Mouse (Mus musculus) right cerebral cortex, postnatal 36 days (tissue): Measurements from ENCODE around the gene Teddm2.
"Not testable (repeated sequence)": the region's sequence is repeated elsewhere in the genome, so short reads cannot be mapped to it uniquely, and the experiment has no call there.

Experiments
- DNase-seq, 2 experiments: peaks; one replicate each; pipeline ENCODE4 v3.0.0; 2022; ENCODE audit warnings: low spot score in 2 of 2, mixed read lengths in 1 of 2

Teddm2 gene

GRCm38 (mm10) chr1:153904236-153904635, 4.2 kb upstream of the Teddm2 start:
- DNase-seq: no peak

- DNase-seq: no peak
Observed at GRCm38 (mm10) chr1:153903006-153903405, 3.0 kb upstream of the Teddm2 start.

GRCm38 (mm10) chr1:153900860-153901730, 1.1 kb upstream of the Teddm2 start:
- DNase-seq: no peak

GRCm38 (mm10) chr1:153900381-153900780, 353 bp upstream of the Teddm2 start:
- DNase-seq: peak in 1 of 2 experiments; percentile 43

- DNase-seq: no peak
Observed at GRCm38 (mm10) chr1:153898989-153899730, 868 bp downstream of the Teddm2 start.

- no peak for DNase-seq
Observed at GRCm38 (mm10) chr1:153897196-153897595, 2.8 kb downstream of the Teddm2 start.

- peak; percentile 73 to 74 for DNase-seq
Observed at GRCm38 (mm10) chr1:153894979-153895378, 5.0 kb downstream of the Teddm2 start.

- no peak for DNase-seq
Observed at GRCm38 (mm10) chr1:153894201-153894893, 5.7 kb downstream of the Teddm2 start.

DNA sequence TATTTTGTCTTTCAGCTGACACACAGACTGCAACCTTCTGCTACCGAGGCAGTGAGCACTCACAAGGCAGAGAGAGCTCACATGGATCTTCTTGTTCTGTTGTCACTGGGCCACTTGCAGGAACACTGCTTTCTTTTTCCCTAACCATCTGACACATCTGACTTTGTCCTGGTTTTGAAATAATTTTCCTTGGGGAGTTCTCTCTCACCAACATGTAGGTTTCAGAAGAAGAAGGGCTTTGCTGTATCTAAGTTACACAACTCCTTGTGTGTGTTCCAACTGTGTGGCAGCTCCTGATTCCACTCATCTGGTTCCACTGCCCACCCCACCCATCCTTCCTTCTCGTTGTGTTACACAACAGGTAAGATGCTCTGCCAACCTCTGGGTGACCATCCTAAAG, 6.3 kb downstream of the Teddm2 start:
- DNase-seq: no peak

DNA sequence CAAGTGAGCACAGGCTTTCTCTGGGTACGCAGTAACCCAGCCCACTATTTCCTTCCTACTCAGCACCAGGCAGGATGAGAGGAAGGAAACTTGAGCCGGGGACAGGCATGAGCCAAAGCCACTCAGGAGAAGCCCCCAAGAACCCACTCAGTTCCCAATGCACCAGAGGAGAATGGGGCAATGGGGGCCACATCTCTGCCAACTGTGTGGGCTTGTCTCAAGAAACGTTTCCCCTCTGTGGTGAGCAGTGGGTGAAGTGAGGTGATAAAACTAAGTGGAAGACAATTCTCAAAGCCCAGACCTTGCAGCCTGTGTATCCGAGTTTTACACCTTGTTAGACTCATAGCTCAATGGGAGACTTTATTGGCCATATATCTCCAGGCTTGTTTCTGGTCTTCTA, 8.6 kb downstream of the Teddm2 start, which contains the start of gene Teddm1a:
TSS of gene Teddm1a (plus strand) at position 301 of the 400 bp plus-strand sequence.
- DNase-seq: no peak

DNA sequence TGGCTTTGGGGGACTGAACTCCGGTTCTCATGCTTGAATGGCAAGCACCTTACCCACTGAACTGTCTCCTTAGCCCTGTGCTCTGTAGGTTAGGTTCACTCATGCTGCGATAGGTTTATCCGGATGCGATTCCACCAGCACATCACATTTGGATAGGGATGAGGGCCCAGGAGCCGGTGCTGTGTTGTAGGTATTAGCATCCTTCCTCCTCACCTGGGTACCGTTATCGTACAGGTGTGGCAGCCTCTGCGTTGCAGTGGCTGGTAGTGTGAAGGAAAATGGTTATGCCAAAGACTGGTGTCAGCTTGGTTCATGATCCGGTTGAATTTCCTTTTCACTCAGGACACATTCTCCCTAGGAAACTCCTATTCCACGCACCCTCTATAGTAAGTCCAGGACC, 9.9 kb downstream of the Teddm2 start:
- DNase-seq: no peak

DNA sequence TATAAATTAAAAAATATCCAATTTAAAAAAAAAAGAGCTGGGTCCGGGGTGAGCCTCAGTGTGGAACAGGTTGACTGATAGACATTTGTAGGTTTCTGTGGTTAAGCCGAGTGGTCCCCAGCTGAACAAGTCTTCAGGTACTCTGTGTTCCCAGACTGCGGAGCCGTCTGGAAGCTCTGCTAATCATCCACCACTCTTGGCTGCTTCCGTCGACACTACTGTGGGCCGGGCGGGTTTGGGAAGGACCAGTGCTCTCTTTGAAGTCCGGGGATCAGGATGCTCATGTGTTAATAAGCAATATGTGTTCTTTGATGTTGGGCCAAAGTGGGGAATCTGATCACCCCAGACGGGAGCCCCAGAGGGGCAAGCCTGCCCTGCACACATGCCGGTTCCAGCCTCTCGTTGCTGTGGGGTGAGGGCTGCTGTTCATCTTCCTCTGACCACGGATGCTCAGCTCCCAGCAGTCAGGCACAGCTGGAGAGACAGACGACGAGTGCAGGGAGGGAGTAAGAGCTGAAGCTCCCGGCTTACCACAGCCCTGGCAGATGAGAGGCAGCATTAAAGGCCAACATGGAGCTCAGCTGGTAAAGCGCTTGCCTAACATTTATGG, 13.9 kb downstream of the Teddm2 start:
- DNase-seq: no peak

- not testable (repeated sequence) for DNase-seq
Observed at GRCm38 (mm10) chr1:153880391-153880790, 19.6 kb downstream of the Teddm2 start.

DNA sequence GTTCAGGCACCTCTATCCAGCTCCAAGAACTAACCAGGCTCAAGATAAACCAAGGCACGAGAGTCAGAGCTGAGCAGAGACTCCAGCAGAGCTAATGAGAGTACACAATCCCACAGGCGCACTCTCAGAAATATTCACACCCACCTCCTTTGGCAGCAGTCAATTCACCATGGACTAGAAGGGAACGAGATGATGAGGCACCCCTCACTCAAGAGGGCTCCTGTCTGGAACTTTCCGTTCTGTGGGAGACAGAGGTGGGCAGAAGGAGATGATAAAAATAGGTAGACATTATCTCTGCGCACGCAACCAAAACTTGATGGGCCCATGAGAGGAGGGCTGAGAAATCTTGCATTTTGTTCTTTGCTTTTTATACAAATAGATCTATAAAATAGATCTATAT, 26.0 kb downstream of the Teddm2 start, which contains the start of gene Teddm1b:
TSS of gene Teddm1b (plus strand) at position 301 of the 400 bp plus-strand sequence.
- DNase-seq: no peak

- DNase-seq: no peak
Observed at GRCm38 (mm10) chr1:153855946-153856345, 44.1 kb downstream of the Teddm2 start.

DNA sequence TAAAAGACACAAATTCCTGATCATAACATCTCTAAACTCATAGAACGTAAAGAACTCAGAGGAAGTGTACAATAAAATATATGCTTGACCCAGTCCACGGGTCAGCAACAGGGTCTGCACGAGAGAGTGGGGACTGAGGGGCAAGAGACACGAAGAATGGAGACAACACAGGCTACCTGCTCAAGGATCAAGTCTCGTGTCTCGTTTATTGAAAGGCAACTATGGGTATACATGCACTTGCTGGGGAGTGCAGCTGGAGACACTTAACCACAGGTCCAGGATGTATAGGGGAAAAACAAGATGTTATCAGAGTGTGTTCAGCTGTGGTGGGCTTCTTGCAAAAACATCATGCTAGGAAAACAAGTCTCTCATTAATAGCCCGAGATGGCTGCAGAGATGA, 47.3 kb downstream of the Teddm2 start:
- not testable (repeated sequence) for DNase-seq

- no peak for DNase-seq
Observed at GRCm38 (mm10) chr1:153846867-153847266, 53.2 kb downstream of the Teddm2 start.

- DNase-seq: no peak
Observed at GRCm38 (mm10) chr1:153846420-153846819, 53.6 kb downstream of the Teddm2 start.

GRCm38 (mm10) chr1:153844042-153844441, 56.0 kb downstream of the Teddm2 start, which contains the start of gene Rgsl1:
Gene Rgsl1 (minus strand): TSS chr1:153844142.
- DNase-seq: no peak

DNA sequence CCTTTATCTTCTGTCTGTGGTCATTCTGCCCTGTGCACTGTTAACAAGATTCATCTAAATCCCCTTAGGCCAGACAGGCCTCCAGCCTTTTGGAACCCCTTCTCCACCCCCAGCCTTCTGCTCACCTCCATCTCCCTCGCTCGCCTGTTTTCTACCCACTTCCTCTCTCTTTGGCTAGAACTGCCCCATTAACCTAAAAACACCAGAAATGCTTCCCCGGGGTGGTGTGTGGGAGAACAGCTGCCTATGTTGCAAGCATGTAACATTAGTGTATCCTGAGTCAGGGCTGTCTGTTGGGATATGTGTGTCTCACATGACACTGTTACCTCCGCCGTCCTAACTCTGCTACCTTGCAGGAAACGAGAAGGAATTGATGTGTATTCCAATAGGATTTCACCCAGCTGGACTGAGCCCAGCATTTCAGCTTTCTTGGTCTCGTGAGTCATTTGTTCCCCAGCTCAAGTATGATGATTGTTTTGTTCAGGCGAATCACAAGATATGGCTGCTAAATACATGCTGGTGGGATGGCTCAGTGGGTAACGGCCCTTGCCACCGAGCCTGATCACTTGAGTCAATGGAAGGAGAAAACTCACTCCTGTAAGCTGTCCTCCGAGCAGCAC, 57.8 kb downstream of the Teddm2 start:
- no peak for DNase-seq

DNA sequence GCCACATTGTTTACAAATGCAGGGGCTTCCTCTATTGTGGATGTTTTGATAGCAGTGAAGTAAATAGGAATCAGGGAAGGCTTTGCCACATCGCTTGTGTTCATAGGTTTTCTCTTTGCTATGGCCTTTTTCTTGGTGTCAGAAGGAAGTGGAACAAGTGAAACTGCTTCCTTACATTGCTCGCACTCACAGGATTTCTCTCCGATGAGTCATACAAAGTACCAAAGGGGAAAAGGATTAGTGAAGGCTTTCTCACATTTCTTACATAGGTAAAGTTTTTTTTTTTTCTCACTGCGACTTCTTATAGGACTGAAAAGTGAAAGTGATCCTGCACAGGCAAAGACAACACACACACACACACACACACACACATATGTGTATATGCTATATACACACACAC, 64.0 kb downstream of the Teddm2 start:
- no peak for DNase-seq
